Mouse (Mus musculus) heart, postnatal 14 days (tissue): ENCODE results near the gene Adck2. TPM values are rescaled to one million over a fixed set of nuclear protein-coding genes. Genes with fewer than 3 reads are reported as not detected.

Source experiments
- DNase-seq, 2 experiments: peaks; one replicate each; pipeline ENCODE4 v3.0.0; 2021 to 2022
- intact Hi-C: fragments of 180-260 bp; cut with DNase I; formaldehyde crosslinking; loops from one replicate; pipeline ENCODE4 v1.15.1; 2025
- total RNA-seq, 2 experiments: library from RNA; stranded (reverse); gene quantifications; 2 replicates each; pipeline ENCODE4 v1.2.3; 2021

Gene Adck2
- total RNA-seq, 2 experiments from 2014 or later = 15.3 to 18.3 TPM

DNA sequence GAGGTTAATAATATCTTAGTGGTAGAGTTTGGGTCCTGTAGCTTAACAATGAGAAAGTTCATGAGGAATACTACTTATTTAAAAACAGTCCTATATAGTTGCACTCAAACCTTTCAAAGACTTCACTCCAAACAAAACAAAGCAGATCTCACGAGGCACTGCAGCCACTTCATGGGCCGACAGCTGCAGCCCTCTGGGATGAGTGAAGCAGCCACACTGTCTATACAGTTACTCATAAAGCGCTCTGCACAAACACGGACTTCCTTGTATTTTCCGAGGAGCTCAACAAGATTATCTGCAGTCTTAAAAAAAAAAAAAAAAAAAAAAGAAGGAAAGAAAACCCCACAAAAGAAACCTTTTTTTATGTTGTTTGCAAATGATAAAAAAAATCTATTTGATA, 33.7 kb downstream of the Adck2 start:
- intact Hi-C loops = no loop called here
- DNase-seq = no peak

GRCm38 (mm10) chr6:39610207-39610606, 36.5 kb downstream of the Adck2 start:
- no peak for DNase-seq
- intact Hi-C loops = no loop called here

GRCm38 (mm10) chr6:39611296-39611695, 37.6 kb downstream of the Adck2 start:
- intact Hi-C loops = no loop called here
- DNase-seq = no peak

Other genes with a start within 250 kb of the Adck2 start
- gene Slc37a3, start 196.2 kb upstream of the Adck2 start, total RNA-seq = 10 to 100 TPM; 20.0 to 24.1 TPM
- gene Rab19, start 192.7 kb upstream of the Adck2 start, total RNA-seq = under 1 TPM; 0.17 to 0.49 TPM
- 100 to 1,000 TPM; 117 to 139 TPM for gene Mkrn1, start 153.4 kb upstream of the Adck2 start, total RNA-seq
- 10 to 100 TPM; 13.6 to 15.3 TPM for gene Dennd2a, start 16.0 kb upstream of the Adck2 start, total RNA-seq
- gene Gm42420, start 11.9 kb downstream of the Adck2 start, total RNA-seq = under 1 TPM in 1 of 2 experiments, not detected in 1; 0.79 TPM
- 100 to 1,000 TPM; 584 to 623 TPM for gene Ndufb2, start 18.7 kb downstream of the Adck2 start, total RNA-seq
- 10 to 100 TPM; 18.2 to 21.9 TPM for gene Braf, start 151.6 kb downstream of the Adck2 start, total RNA-seq
- gene Mrps33, start 237.1 kb downstream of the Adck2 start, total RNA-seq = 10 to 100 TPM; 89.3 to 96.8 TPM